In genomic region chr5:124540383-124540786, GRCm38 (mm10) we compare ENCODE assay signal across 8 mouse cellular contexts. TPM values are rescaled to one million over a fixed set of nuclear protein-coding genes. Genes with fewer than 3 reads are reported as not detected.
DNase-seq lines count a peak whose midpoint lies in the region; ATAC-seq lines count a peak whose summit lies in the region.

TSS of gene Tmed2 (plus strand) at chr5:124540695.

- DNase-seq in adipocyte (ENCODE audit: low spot score), result peak; percentile 96
- peak; percentile 98 for DNase-seq in embryo, embryonic 10 days (ENCODE audit: low spot score)
- peak; percentile 92 for DNase-seq in gastrocnemius, postnatal 10 days
- peak; percentile 95 for DNase-seq in induced T-regulatory cell, adult 2 months (ENCODE audit: low read depth)
- DNase-seq in left cerebral cortex, adult 9 months (ENCODE audit: low spot score in 2 of 2), result peak; percentile 95 to 96
- peak; percentile 95 for DNase-seq in right cerebral cortex, postnatal 14 days
- DNase-seq in urinary bladder, postnatal 36 days (ENCODE audit: low spot score in 2 of 2), result peak; percentile 94 to 96

- peak; percentile 95 for ATAC-seq in megakaryocyte progenitor cell, adult 5-6 weeks (replicated peaks; ENCODE audit: poor library complexity)

RNA-seq across cellular contexts. Expression of gene Tmed2, which starts in this region (rescaled TPM):
- 100 to 1,000 TPM; 158 to 163 TPM for total RNA-seq in gastrocnemius, postnatal 10 days (2021)
- total RNA-seq in megakaryocyte progenitor cell, adult 5-6 weeks (2015), result 851 and 960 TPM in 2 replicates
- 795 and 1,001 TPM in 2 replicates for total RNA-seq in megakaryocyte progenitor cell, adult 5-6 weeks (2017)

Comparison
In these comparisons a context has a peak if more than half of its experiments do, and no peak if none do; other contexts are left out.
1. Peak in every context shown above with its lines: DNase-seq and ATAC-seq.
2. RNA of gene Tmed2 (total RNA-seq): 795 to 1,001 TPM in megakaryocyte progenitor cell, adult 5-6 weeks; 158 to 163 TPM in gastrocnemius, postnatal 10 days; every median in the first group is over 4 times any median in the second.